Mouse (Mus musculus): ENCODE results near the gene Rbfox1. TPM values are rescaled to one million over a fixed set of nuclear protein-coding genes. Genes with fewer than 3 reads are reported as not detected.

Gene Rbfox1
- polyA plus RNA-seq, 1 experiment = not detected

- Histone ChIP-seq H3K4me3 (replicated peaks; ENCODE audit: control insufficient read depth, low read depth, low read length) (no peak overlapping the region), H3K27ac (ENCODE audit: control insufficient read depth, insufficient read depth, low read depth, low read length, poor library complexity) (no peak overlapping the region), H3K4me1 (ENCODE audit: control insufficient read depth, insufficient read depth, low read length) (no peaks in the 10 kb centered on the region)
- WGBS = 39% methylated on average over 3 of the region's 3 CpGs
- TF ChIP-seq POLR2A (IDR thresholded peaks at IDR 0.05; ENCODE audit: borderline replicate concordance, control insufficient read depth, low read depth, low read length) = no peak
Measured at GRCm38 (mm10) chr16:7115945-7116344, 1230.8 kb downstream of the Rbfox1 start.

DNA sequence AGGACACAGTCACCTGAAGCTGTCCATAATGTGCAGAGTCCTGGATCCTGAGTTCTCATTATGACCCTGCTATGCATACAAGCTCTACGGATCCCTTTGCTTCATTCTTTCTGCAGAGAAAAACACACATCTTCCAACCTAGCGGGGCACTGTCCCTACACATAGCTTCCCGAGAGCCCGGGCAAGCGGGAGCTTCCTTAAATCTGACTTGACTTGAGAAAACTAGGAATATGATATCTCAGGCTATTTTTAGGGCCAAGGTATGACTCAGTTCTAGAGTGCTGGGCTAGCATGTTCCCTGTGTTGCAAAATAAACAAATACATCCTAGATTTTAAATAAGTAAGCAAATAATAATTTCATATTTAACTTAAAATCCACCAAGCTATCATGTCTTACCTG is 1244.4 kb downstream of the Rbfox1 start:
- no peaks in the 10 kb centered on the region for H3K4me1 ChIP-seq (ENCODE audit: control insufficient read depth, insufficient read depth, low read length)
- H3K4me3 ChIP-seq (replicated peaks; ENCODE audit: control insufficient read depth, low read depth, low read length) = no peak overlapping the region
- no peak overlapping the region for H3K27ac ChIP-seq (ENCODE audit: control insufficient read depth, insufficient read depth, low read depth, low read length, poor library complexity)
- 78% methylated on average over 5 of the region's 5 CpGs for WGBS
- TF ChIP-seq POLR2A (IDR thresholded peaks at IDR 0.05; ENCODE audit: borderline replicate concordance, control insufficient read depth, low read depth, low read length) = no peak
- no peak for TF ChIP-seq CTCF (IDR thresholded peaks at IDR 0.05; ENCODE audit: control insufficient read depth, insufficient read depth, low read length)

DNA sequence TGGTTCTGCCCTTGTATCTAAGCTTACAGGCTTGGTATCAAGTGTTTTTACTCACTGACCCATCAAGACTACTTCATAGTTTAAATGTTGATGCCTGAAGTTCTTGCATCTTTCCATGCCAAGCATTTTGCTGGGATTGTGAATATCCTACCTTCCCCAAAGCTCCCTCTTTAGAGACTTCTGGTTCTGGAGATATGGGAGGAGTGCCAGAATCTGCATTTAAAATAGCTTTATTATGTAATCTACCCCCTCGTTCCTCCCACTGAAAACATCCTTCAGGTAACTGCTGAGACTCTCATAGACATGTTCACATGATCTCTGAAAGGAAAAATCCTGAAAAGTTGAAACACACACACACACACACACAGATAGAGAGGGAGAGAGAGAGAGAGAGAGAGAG is 1247.3 kb downstream of the Rbfox1 start:
- 40% methylated on average over 1 of the region's 1 CpGs for WGBS
- Histone ChIP-seq H3K4me1 (ENCODE audit: control insufficient read depth, insufficient read depth, low read length) (no peaks in the 10 kb centered on the region), H3K4me3 (replicated peaks; ENCODE audit: control insufficient read depth, low read depth, low read length) (no peak overlapping the region), H3K27ac (ENCODE audit: control insufficient read depth, insufficient read depth, low read depth, low read length, poor library complexity) (no peak overlapping the region)
- TF ChIP-seq CTCF (IDR thresholded peaks at IDR 0.05; ENCODE audit: control insufficient read depth, insufficient read depth, low read length) (no peak), POLR2A (IDR thresholded peaks at IDR 0.05; ENCODE audit: borderline replicate concordance, control insufficient read depth, low read depth, low read length) (no peak)

DNA sequence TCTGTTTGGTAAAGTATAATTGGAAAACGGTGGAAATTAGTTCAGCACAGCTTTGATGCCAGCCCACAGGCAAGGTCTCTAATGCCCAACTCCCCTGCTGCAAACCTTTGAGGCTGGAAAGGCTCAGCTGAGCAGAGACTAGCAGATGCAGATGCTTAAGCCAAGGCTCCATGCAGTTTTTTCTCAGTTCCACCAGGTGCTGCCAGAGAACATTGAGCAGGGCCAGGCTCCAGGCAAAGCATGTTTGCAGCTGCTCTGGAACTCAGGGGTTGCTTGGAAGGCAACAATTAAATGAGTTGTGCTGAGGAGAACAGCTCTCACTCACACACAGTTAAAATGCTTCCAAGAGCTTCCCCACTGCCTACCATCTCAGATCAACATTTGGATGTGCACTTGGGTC is 1251.8 kb downstream of the Rbfox1 start:
- WGBS = 64% methylated on average over 1 of the region's 1 CpGs
- no peaks in the 10 kb centered on the region for H3K4me1 ChIP-seq (ENCODE audit: control insufficient read depth, insufficient read depth, low read length)
- H3K4me3 ChIP-seq (replicated peaks; ENCODE audit: control insufficient read depth, low read depth, low read length) = no peak overlapping the region
- TF ChIP-seq POLR2A (IDR thresholded peaks at IDR 0.05; ENCODE audit: borderline replicate concordance, control insufficient read depth, low read depth, low read length) (no peak), CTCF (IDR thresholded peaks at IDR 0.05; ENCODE audit: control insufficient read depth, insufficient read depth, low read length) (no peak)
- no peak overlapping the region for H3K27ac ChIP-seq (ENCODE audit: control insufficient read depth, insufficient read depth, low read depth, low read length, poor library complexity)

DNA sequence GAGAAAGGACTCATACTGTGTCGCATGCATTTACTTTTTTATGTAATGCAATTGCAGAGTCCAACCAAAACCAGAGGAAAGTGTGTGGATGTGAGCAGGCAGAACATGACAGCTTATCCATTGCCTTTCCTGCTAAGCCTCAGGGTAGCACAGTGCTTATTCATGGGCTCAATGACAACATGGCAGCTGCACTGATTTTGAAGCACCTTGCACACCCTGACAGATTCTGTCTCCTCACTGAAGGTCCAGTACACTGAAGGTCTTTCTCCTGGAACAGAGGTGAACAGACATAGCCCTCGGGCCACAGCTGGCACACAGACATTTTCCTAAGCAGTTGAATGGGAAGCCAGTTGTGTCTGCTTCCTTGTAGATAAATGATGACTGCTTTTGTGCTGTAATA is 1254.3 kb downstream of the Rbfox1 start:
- no peaks in the 10 kb centered on the region for H3K4me1 ChIP-seq (ENCODE audit: control insufficient read depth, insufficient read depth, low read length)
- 73% methylated on average over 2 of the region's 2 CpGs for WGBS
- TF ChIP-seq POLR2A (IDR thresholded peaks at IDR 0.05; ENCODE audit: borderline replicate concordance, control insufficient read depth, low read depth, low read length) = no peak
- no peak for TF ChIP-seq CTCF (IDR thresholded peaks at IDR 0.05; ENCODE audit: control insufficient read depth, insufficient read depth, low read length)
- H3K4me3 ChIP-seq (replicated peaks; ENCODE audit: control insufficient read depth, low read depth, low read length) = no peak overlapping the region
- H3K27ac ChIP-seq (ENCODE audit: control insufficient read depth, insufficient read depth, low read depth, low read length, poor library complexity) = no peak overlapping the region

DNA sequence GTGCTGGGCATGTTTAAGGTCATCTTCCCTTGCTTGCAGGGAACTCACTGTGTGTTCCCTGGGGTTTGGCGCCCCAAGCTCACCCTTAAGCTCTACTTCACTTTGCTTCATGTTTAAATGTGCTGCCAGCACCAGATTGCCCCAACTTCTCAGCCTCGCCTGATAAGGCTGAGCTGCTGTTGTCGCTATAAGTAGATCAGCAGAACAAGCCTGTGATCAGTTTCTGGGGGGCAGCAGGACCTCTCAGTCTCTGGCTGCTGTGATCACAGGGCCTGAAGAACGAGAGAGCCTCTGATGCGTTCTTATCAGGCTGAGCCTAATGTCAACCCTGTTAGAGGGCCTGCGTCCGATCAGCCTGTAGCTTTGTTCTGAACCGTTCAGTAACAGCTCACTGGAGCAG is 1255.8 kb downstream of the Rbfox1 start:
- no peak overlapping the region for H3K27ac ChIP-seq (ENCODE audit: control insufficient read depth, insufficient read depth, low read depth, low read length, poor library complexity)

DNA sequence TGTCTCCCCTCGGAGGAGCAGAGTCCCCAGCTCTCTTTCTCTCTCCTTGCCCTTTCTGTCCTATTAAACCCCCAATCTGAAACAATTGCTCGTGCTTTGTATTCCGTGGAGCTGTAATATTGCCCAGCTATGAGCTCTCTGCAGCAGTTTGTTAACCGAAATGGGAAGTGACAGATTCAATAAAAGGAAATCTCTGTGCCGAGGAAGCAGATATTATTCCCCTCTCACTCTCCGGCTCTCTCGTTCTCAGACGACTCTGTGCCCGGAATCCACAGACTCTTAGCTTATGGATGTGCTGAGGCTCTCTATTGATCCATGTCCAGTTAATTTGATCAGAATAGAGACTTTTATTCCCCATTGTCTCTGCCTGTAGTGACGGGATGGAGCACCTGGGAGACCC is 1260.3 kb downstream of the Rbfox1 start:
- H3K4me1 ChIP-seq (ENCODE audit: control insufficient read depth, insufficient read depth, low read length) = no peaks in the 10 kb centered on the region
- WGBS = 30% methylated on average over 10 of the region's 10 CpGs

More for the DNA sequence above, 1255.8 kb downstream of the Rbfox1 start:
- Histone ChIP-seq H3K4me1 (ENCODE audit: control insufficient read depth, insufficient read depth, low read length) (no peaks in the 10 kb centered on the region), H3K4me3 (replicated peaks; ENCODE audit: control insufficient read depth, low read depth, low read length) (no peak overlapping the region)
- TF ChIP-seq POLR2A (IDR thresholded peaks at IDR 0.05; ENCODE audit: borderline replicate concordance, control insufficient read depth, low read depth, low read length) = no peak
- no peak for TF ChIP-seq CTCF (IDR thresholded peaks at IDR 0.05; ENCODE audit: control insufficient read depth, insufficient read depth, low read length)
- 80% methylated on average over 8 of the region's 8 CpGs for WGBS

GRCm38 (mm10) chr16:7146454-7146853 is 1261.3 kb downstream of the Rbfox1 start:
- WGBS = 76% methylated on average over 6 of the region's 6 CpGs
- H3K4me3 ChIP-seq (replicated peaks; ENCODE audit: control insufficient read depth, low read depth, low read length) = no peak overlapping the region
- TF ChIP-seq CTCF (IDR thresholded peaks at IDR 0.05; ENCODE audit: control insufficient read depth, insufficient read depth, low read length) = no peak
- TF ChIP-seq POLR2A (IDR thresholded peaks at IDR 0.05; ENCODE audit: borderline replicate concordance, control insufficient read depth, low read depth, low read length) = no peak
- no peaks in the 10 kb centered on the region for H3K4me1 ChIP-seq (ENCODE audit: control insufficient read depth, insufficient read depth, low read length)
- no peak overlapping the region for H3K27ac ChIP-seq (ENCODE audit: control insufficient read depth, insufficient read depth, low read depth, low read length, poor library complexity)

More for the DNA sequence above, 1260.3 kb downstream of the Rbfox1 start:
- Histone ChIP-seq H3K27ac (ENCODE audit: control insufficient read depth, insufficient read depth, low read depth, low read length, poor library complexity) (no peak overlapping the region), H3K4me3 (replicated peaks; ENCODE audit: control insufficient read depth, low read depth, low read length) (no peak overlapping the region)
- TF ChIP-seq POLR2A (IDR thresholded peaks at IDR 0.05; ENCODE audit: borderline replicate concordance, control insufficient read depth, low read depth, low read length) (no peak), CTCF (IDR thresholded peaks at IDR 0.05; ENCODE audit: control insufficient read depth, insufficient read depth, low read length) (no peak)

DNA sequence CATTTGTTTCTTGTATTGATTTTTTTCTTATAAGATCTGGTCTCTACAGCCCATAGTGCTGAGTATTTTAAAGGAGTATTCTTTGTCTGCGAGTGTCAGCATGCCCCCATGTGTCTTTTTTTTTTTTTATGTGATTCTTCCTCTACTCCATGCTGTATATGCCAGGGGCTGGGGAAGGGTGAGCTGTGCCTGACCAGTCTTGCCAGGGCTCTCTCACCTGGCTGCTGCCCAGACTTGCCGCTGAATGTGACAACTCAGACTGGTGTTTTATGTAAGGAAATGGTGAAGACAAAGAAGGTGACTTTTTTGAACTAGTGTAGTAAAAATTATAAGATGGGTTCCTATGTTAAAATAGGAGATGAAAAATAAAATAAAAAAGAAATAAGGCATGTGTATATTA is 1262.7 kb downstream of the Rbfox1 start:
- H3K4me3 ChIP-seq (replicated peaks; ENCODE audit: control insufficient read depth, low read depth, low read length) = no peak overlapping the region
- TF ChIP-seq CTCF (IDR thresholded peaks at IDR 0.05; ENCODE audit: control insufficient read depth, insufficient read depth, low read length) (no peak), POLR2A (IDR thresholded peaks at IDR 0.05; ENCODE audit: borderline replicate concordance, control insufficient read depth, low read depth, low read length) (no peak)
- 78% methylated on average over 2 of the region's 2 CpGs for WGBS
- H3K27ac ChIP-seq (ENCODE audit: control insufficient read depth, insufficient read depth, low read depth, low read length, poor library complexity) = no peak overlapping the region
- H3K4me1 ChIP-seq (ENCODE audit: control insufficient read depth, insufficient read depth, low read length) = no peaks in the 10 kb centered on the region

Measured in bone marrow, adult 2 months (tissue).